Mouse (Mus musculus): ENCODE measurements at regions not wholly inside any gene's neighbourhood (a gene's known extent, or its start where the extent isn't known, plus 50 kb on each side); places are given as distances from the start of the nearest gene placed in this dataset.

DNA sequence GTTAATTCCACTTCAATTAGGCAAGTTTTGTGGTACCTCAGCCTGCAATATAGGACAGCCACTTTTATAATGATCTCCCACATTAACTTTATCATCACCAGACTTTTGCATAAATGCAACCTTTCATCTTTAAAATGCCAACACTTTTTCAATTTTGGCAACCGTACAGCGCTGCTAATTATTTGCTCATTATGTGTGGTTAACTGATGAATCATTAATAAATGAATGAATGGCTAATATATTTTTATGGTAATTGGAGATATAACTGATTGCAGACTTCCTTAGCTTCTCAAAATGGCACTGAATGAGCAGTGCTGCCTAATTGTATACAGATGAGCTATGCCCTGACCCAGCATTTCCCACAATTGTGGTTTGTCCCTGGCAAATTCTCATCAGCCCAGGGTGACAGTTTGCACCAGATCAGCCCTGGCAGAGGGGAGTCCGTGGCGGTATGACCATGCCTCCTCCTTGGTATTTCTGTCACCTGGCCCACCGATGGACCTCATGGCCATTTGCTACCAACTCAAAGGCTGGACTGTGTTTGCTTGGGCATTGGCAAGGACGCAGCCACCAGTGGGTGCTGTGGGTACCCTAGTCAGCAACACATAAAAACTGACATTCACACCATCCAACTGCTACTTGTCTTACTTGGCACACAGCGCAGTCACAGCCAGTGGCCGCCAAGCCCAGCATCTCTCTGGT, 173.7 kb upstream of the Lmo4 start:
- Histone ChIP-seq H3K27ac (replicated peaks; ENCODE audit: low read depth, low read length) (peak overlapping the region; percentile 47; the same call in 1 of the 2 replicates), H3K4me3 (ENCODE audit: low read depth, low read length) (no peak overlapping the region)

GRCm38 (mm10) chr3:144377626-144378523, 172.9 kb upstream of the Lmo4 start:
- H3K4me1 ChIP-seq (ENCODE audit: control insufficient read depth, insufficient read depth, low read length): peaks cover 27% of the 10 kb centered on the region

More for the DNA sequence above, 173.7 kb upstream of the Lmo4 start:
- peaks cover 27% of the 10 kb centered on the region for H3K4me1 ChIP-seq (ENCODE audit: control insufficient read depth, insufficient read depth, low read length)
- no peaks in the 10 kb centered on the region for H3K9me3 ChIP-seq (ENCODE audit: control insufficient read depth, low read length)
- H3K27me3 ChIP-seq (ENCODE audit: control insufficient read depth, insufficient read depth, low read length): no peaks in the 10 kb centered on the region
- H3K4me2 ChIP-seq (ENCODE audit: low read depth, severe bottlenecking): no peak overlapping the region
- WGBS: 36% methylated on average over 8 of the region's 8 CpGs
- DNase-seq (ENCODE audit: low spot score) (peak; percentile 56), ATAC-seq (ENCODE audit: insufficient number of reproducible peaks, low FRiP score, low TSS enrichment, low read depth) (no peak)
- no peaks in the 10 kb centered on the region for H3K36me3 ChIP-seq (ENCODE audit: control insufficient read depth, insufficient read depth, low read length)
- H3K9ac ChIP-seq (ENCODE audit: low read length): no peak overlapping the region

GRCm38 (mm10) chr3:144376463-144377402, 171.7 kb upstream of the Lmo4 start:
- Histone ChIP-seq H3K27ac (replicated peaks; ENCODE audit: low read depth, low read length) (no peak overlapping the region), H3K36me3 (ENCODE audit: control insufficient read depth, insufficient read depth, low read length) (no peaks in the 10 kb centered on the region), H3K27me3 (ENCODE audit: control insufficient read depth, insufficient read depth, low read length) (no peaks in the 10 kb centered on the region), H3K4me3 (ENCODE audit: low read depth, low read length) (no peak overlapping the region), H3K4me1 (ENCODE audit: control insufficient read depth, insufficient read depth, low read length) (peaks cover 27% of the 10 kb centered on the region), H3K9me3 (ENCODE audit: control insufficient read depth, low read length) (no peaks in the 10 kb centered on the region), H3K9ac (ENCODE audit: low read length) (no peak overlapping the region), H3K4me2 (ENCODE audit: low read depth, severe bottlenecking) (no peak overlapping the region)
- ATAC-seq (ENCODE audit: insufficient number of reproducible peaks, low FRiP score, low TSS enrichment, low read depth) (no peak), DNase-seq (ENCODE audit: low spot score) (no peak)
- 72% methylated on average over 15 of the region's 15 CpGs for WGBS

More at GRCm38 (mm10) chr3:144377626-144378523, 172.9 kb upstream of the Lmo4 start:
- WGBS: 20% methylated on average over 18 of the region's 18 CpGs
- no peaks in the 10 kb centered on the region for H3K9me3 ChIP-seq (ENCODE audit: control insufficient read depth, low read length)
- H3K4me3 ChIP-seq (ENCODE audit: low read depth, low read length): no peak overlapping the region
- peak; percentile 57 for DNase-seq (ENCODE audit: low spot score)
- peak overlapping the region; percentile 68; the same call in 1 of the 2 replicates for H3K27ac ChIP-seq (replicated peaks; ENCODE audit: low read depth, low read length)
- H3K9ac ChIP-seq (ENCODE audit: low read length): no peak overlapping the region
- H3K4me2 ChIP-seq (ENCODE audit: low read depth, severe bottlenecking): no peak overlapping the region
- ATAC-seq (ENCODE audit: insufficient number of reproducible peaks, low FRiP score, low TSS enrichment, low read depth): no peak
- no peaks in the 10 kb centered on the region for H3K27me3 ChIP-seq (ENCODE audit: control insufficient read depth, insufficient read depth, low read length)
- no peaks in the 10 kb centered on the region for H3K36me3 ChIP-seq (ENCODE audit: control insufficient read depth, insufficient read depth, low read length)

DNA sequence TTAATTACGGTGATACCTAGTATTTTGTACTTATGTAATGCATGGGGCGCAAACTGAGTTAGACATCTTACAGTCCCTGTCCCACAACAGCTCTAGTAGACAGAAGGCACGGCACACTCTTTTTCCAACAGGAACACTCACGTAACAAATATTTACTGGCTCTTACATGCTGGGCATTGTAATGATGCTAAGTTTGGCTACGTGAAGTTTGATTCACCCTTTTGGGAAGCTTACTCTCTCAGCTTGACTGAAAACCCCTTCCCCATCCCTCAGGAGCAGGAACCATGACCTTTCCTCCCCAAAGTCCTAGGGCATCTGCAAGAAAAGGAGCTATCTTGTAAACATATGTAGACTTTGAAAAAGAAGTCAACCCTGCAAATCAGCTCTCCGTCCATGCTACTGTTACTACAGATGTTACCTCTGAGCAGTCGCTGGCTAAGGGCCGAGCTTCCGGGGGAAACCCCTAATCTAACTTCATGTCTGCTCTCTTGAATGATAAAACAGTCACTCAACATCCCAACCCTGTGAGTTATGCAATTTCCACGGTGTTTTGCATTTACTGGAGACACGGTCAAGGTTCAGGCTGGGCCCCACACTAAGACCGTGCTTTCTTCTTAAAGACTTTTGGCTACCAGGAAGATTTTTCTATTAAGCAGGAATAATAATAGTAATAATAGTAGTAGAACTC, 170.8 kb upstream of the Lmo4 start:
- H3K9ac ChIP-seq (ENCODE audit: low read length): no peak overlapping the region
- H3K27me3 ChIP-seq (ENCODE audit: control insufficient read depth, insufficient read depth, low read length): no peaks in the 10 kb centered on the region
- no peak overlapping the region for H3K27ac ChIP-seq (replicated peaks; ENCODE audit: low read depth, low read length)
- no peak overlapping the region for H3K4me2 ChIP-seq (ENCODE audit: low read depth, severe bottlenecking)
- peaks cover 23% of the 10 kb centered on the region for H3K4me1 ChIP-seq (ENCODE audit: control insufficient read depth, insufficient read depth, low read length)
- H3K9me3 ChIP-seq (ENCODE audit: control insufficient read depth, low read length): no peaks in the 10 kb centered on the region
- H3K36me3 ChIP-seq (ENCODE audit: control insufficient read depth, insufficient read depth, low read length): no peaks in the 10 kb centered on the region
- no peak for DNase-seq (ENCODE audit: low spot score)
- WGBS: 85% methylated on average over 12 of the region's 12 CpGs
- no peak overlapping the region for H3K4me3 ChIP-seq (ENCODE audit: low read depth, low read length)
- no peak for ATAC-seq (ENCODE audit: insufficient number of reproducible peaks, low FRiP score, low TSS enrichment, low read depth)

GRCm38 (mm10) chr3:144368300-144368699, 163.3 kb upstream of the Lmo4 start:
- Histone ChIP-seq H3K4me2 (ENCODE audit: low read depth, severe bottlenecking) (no peak overlapping the region; the same call in 1 of the 2 replicates), H3K27me3 (ENCODE audit: control insufficient read depth, insufficient read depth, low read length) (no peaks in the 10 kb centered on the region), H3K4me1 (ENCODE audit: control insufficient read depth, insufficient read depth, low read length) (peaks cover 5% of the 10 kb centered on the region; the same call in 1 of the 2 replicates), H3K9me3 (ENCODE audit: control insufficient read depth, low read length) (no peaks in the 10 kb centered on the region), H3K9ac (ENCODE audit: low read length) (no peak overlapping the region; the same call in 1 of the 2 replicates), H3K36me3 (ENCODE audit: control insufficient read depth, insufficient read depth, low read length) (no peaks in the 10 kb centered on the region), H3K4me3 (ENCODE audit: low read depth, low read length) (no peak overlapping the region), H3K27ac (replicated peaks; ENCODE audit: low read depth, low read length) (no peak overlapping the region)
- DNase-seq (ENCODE audit: low spot score) (no peak), ATAC-seq (ENCODE audit: insufficient number of reproducible peaks, low FRiP score, low TSS enrichment, low read depth) (no peak)
- 65% methylated on average over 4 of the region's 4 CpGs for WGBS

- 21% methylated on average over 7 of the region's 7 CpGs for WGBS
- no peak overlapping the region; the same call in 1 of the 2 replicates for H3K9ac ChIP-seq (ENCODE audit: low read length)
- H3K36me3 ChIP-seq (ENCODE audit: control insufficient read depth, insufficient read depth, low read length): no peaks in the 10 kb centered on the region
Measured at GRCm38 (mm10) chr3:144367766-144368116, 162.7 kb upstream of the Lmo4 start.

DNA sequence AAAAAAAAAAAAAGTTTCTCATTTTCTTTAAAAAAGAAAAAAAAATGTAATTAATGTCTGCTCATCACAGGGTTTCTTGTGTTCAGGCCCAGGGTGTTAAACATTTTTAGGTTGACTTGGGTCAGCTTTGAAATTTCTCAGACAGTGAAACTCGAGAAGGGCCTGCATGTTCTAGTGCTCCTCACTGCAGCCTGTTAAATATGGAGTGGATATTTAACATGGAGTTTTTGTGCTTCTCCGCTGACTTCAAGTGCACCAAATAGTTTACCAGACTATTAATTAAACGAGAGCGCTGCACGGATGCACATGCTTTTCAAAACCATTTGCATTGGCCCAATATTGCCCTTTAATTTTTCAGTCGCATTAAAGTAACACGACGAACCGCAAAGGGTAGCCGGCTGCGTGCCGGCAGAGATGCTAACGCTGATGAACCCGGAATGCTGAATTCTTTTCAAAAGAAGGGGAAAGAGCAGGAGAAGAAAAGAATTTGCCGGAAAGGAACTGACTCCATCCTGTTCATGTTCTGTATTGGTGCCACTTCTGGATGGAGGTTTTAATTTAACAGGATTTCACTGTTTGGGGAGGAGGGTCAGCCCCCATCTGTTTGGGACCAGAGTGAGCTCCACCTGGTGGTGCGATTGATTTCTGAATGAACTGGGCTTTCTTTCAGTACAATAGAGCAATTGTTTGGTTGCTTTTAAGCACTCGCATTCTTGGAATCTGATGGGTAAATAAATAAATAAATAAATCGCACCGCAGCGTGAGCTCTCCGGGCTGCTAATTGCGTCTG, 162.2 kb upstream of the Lmo4 start:
- no peaks in the 10 kb centered on the region for H3K27me3 ChIP-seq (ENCODE audit: control insufficient read depth, insufficient read depth, low read length)
- ATAC-seq (ENCODE audit: insufficient number of reproducible peaks, low FRiP score, low TSS enrichment, low read depth): peak; percentile 75
- no peaks in the 10 kb centered on the region for H3K9me3 ChIP-seq (ENCODE audit: control insufficient read depth, low read length)
- DNase-seq (ENCODE audit: low spot score): peak; percentile 79
- H3K4me1 ChIP-seq (ENCODE audit: control insufficient read depth, insufficient read depth, low read length): peaks cover 5% of the 10 kb centered on the region; the same call in 1 of the 2 replicates
- WGBS: 35% methylated on average over 22 of the region's 22 CpGs
- peak overlapping the region; percentile 3; the same call in 1 of the 2 replicates for H3K4me3 ChIP-seq (ENCODE audit: low read depth, low read length)
- H3K27ac ChIP-seq (replicated peaks; ENCODE audit: low read depth, low read length): no peak overlapping the region
- no peaks in the 10 kb centered on the region for H3K36me3 ChIP-seq (ENCODE audit: control insufficient read depth, insufficient read depth, low read length)
- peak overlapping the region; percentile 37 for H3K4me2 ChIP-seq (ENCODE audit: low read depth, severe bottlenecking)
- no peak overlapping the region for H3K9ac ChIP-seq (ENCODE audit: low read length)

More at GRCm38 (mm10) chr3:144367766-144368116, 162.7 kb upstream of the Lmo4 start:
- peak overlapping the region; percentile 37 for H3K4me2 ChIP-seq (ENCODE audit: low read depth, severe bottlenecking)
- no peaks in the 10 kb centered on the region for H3K9me3 ChIP-seq (ENCODE audit: control insufficient read depth, low read length)
- ATAC-seq (ENCODE audit: insufficient number of reproducible peaks, low FRiP score, low TSS enrichment, low read depth): peak; percentile 69
- no peak for DNase-seq (ENCODE audit: low spot score)
- H3K27ac ChIP-seq (replicated peaks; ENCODE audit: low read depth, low read length): no peak overlapping the region; the same call in 1 of the 2 replicates
- H3K4me1 ChIP-seq (ENCODE audit: control insufficient read depth, insufficient read depth, low read length): peaks cover 5% of the 10 kb centered on the region; the same call in 1 of the 2 replicates
- peak overlapping the region; percentile 3; the same call in 1 of the 2 replicates for H3K4me3 ChIP-seq (ENCODE audit: low read depth, low read length)
- H3K27me3 ChIP-seq (ENCODE audit: control insufficient read depth, insufficient read depth, low read length): no peaks in the 10 kb centered on the region

Measured in limb, embryonic 11.5 days (tissue).